Mouse (Mus musculus) thymus, adult 2 months (tissue): ENCODE data around the gene Vps13c. TPM values are rescaled to one million over a fixed set of nuclear protein-coding genes. Genes with fewer than 3 reads are reported as not detected.

Experiments
- DNase-seq: peaks from one replicate; pipeline ENCODE4 v3.0.0; 2021
- H3K27ac ChIP-seq: fragments of 200-500 bp; 2 replicates; pipeline ENCODE4 v1.5.1; 2012; ENCODE audit warnings: low read length, control low read depth; ENCODE audit not compliant: control insufficient read depth, insufficient read depth
- H3K27me3 ChIP-seq: fragments of 200-500 bp; 2 replicates; pipeline ENCODE4 v1.6.1; 2012; ENCODE audit warnings: mild to moderate bottlenecking, low read length, moderate library complexity, mixed read lengths; ENCODE audit not compliant: control insufficient read depth, insufficient read depth
- H3K36me3 ChIP-seq: fragments of 200-500 bp; 2 replicates; pipeline ENCODE4 v1.6.1; 2012; ENCODE audit warnings: mild to moderate bottlenecking, low read length, moderate library complexity; ENCODE audit not compliant: control insufficient read depth, insufficient read depth
- H3K4me1 ChIP-seq: fragments of 200-500 bp; replicated peaks from 2 replicates; pipeline ENCODE4 v1.6.1; 2012; ENCODE audit warnings: low read length; ENCODE audit not compliant: control insufficient read depth, insufficient read depth
- H3K4me3 ChIP-seq: fragments of 200-500 bp; 2 replicates; pipeline ENCODE4 v1.5.1; 2012; ENCODE audit warnings: mild to moderate bottlenecking, low read length, control low read depth, moderate library complexity; ENCODE audit not compliant: control insufficient read depth, insufficient read depth
- CTCF ChIP-seq: fragments of 200-500 bp; IDR thresholded peaks from 2 replicates; pipeline ENCODE4 v1.5.1; 2012; ENCODE audit warnings: mild to moderate bottlenecking, control low read depth, low read length, moderate library complexity, borderline replicate concordance; ENCODE audit not compliant: control insufficient read depth, poor library complexity, insufficient read depth; ENCODE audit errors: extremely low read depth
- POLR2A ChIP-seq: fragments of 200-500 bp; IDR thresholded peaks from 2 replicates; pipeline ENCODE4 v1.6.1; 2012; ENCODE audit warnings: mild to moderate bottlenecking, low read length, control low read depth, moderate library complexity; ENCODE audit not compliant: control insufficient read depth, poor library complexity, insufficient read depth; ENCODE audit errors: extremely low read depth
- WGBS: fragments of 180-500 bp; shearing (Covaris S2); methylation state at CpG from one replicate; pipeline ENCODE4 v1.1.7; 2018; 5-methylcytosine and 5-hydroxymethylcytosine counted together
- polyA plus RNA-seq: library from polyadenylated mRNA; depleted of rRNA; stranded (reverse); fragments of >200 nt; gene quantifications from 2 replicates; pipeline ENCODE4 v1.2.3, GENCODE M21; 2012

Gene Vps13c
- polyA plus RNA-seq, 1 experiment, result 14.5 TPM

- 72% methylated on average over 5 of the region's 5 CpGs for WGBS
- TF ChIP-seq POLR2A (no peak), CTCF (no peak)
- no peak for DNase-seq
- Histone ChIP-seq H3K4me3 (no peak overlapping the region), H3K27me3 (no peaks in the 10 kb centered on the region), H3K36me3 (no peaks in the 10 kb centered on the region), H3K27ac (no peak overlapping the region), H3K4me1 (peaks cover 15% of the 10 kb centered on the region)
Measured at GRCm38 (mm10) chr9:67842797-67843196, 2.6 kb downstream of the Vps13c start.

- peak overlapping the region; percentile 90 for H3K27ac ChIP-seq
- no peaks in the 10 kb centered on the region for H3K27me3 ChIP-seq
- 81% methylated on average over 4 of the region's 4 CpGs for WGBS
- peaks cover 18% of the 10 kb centered on the region for H3K4me1 ChIP-seq
- DNase-seq, result no peak
- no peak overlapping the region for H3K4me3 ChIP-seq
- TF ChIP-seq POLR2A (no peak), CTCF (no peak)
- no peaks in the 10 kb centered on the region for H3K36me3 ChIP-seq
Measured at GRCm38 (mm10) chr9:67845012-67845411, 4.8 kb downstream of the Vps13c start.

GRCm38 (mm10) chr9:67845648-67846047 lies 5.5 kb downstream of the Vps13c start:
- TF ChIP-seq POLR2A (no peak), CTCF (no peak)
- peak; percentile 62 for DNase-seq
- H3K27me3 ChIP-seq, result no peaks in the 10 kb centered on the region
- 1% methylated on average over 5 of the region's 5 CpGs for WGBS
- peak overlapping the region; percentile 18 for H3K4me3 ChIP-seq
- H3K27ac ChIP-seq, result peak overlapping the region; percentile 92
- no peaks in the 10 kb centered on the region for H3K36me3 ChIP-seq
- peaks cover 18% of the 10 kb centered on the region for H3K4me1 ChIP-seq

GRCm38 (mm10) chr9:67846089-67846488 lies 5.9 kb downstream of the Vps13c start:
- Histone ChIP-seq H3K4me3 (no peak overlapping the region), H3K36me3 (no peaks in the 10 kb centered on the region), H3K27ac (peak overlapping the region; percentile 92), H3K4me1 (peaks cover 18% of the 10 kb centered on the region), H3K27me3 (no peaks in the 10 kb centered on the region)
- DNase-seq, result no peak
- 90% methylated on average over 2 of the region's 2 CpGs for WGBS
- TF ChIP-seq CTCF (no peak), POLR2A (no peak)

- Histone ChIP-seq H3K27ac (no peak overlapping the region), H3K4me1 (peaks cover 18% of the 10 kb centered on the region), H3K27me3 (no peaks in the 10 kb centered on the region), H3K4me3 (no peak overlapping the region), H3K36me3 (no peaks in the 10 kb centered on the region)
- TF ChIP-seq CTCF, result no peak
- TF ChIP-seq POLR2A, result no peak
- 95% methylated on average over 3 of the region's 3 CpGs for WGBS
- no peak for DNase-seq
Measured at GRCm38 (mm10) chr9:67847606-67848005, 7.4 kb downstream of the Vps13c start.

GRCm38 (mm10) chr9:67849397-67849796 lies 9.2 kb downstream of the Vps13c start:
- TF ChIP-seq POLR2A (no peak), CTCF (no peak)
- Histone ChIP-seq H3K4me3 (no peak overlapping the region), H3K27me3 (no peaks in the 10 kb centered on the region), H3K4me1 (peaks cover 16% of the 10 kb centered on the region), H3K27ac (no peak overlapping the region), H3K36me3 (peaks cover 7% of the 10 kb centered on the region)
- no peak for DNase-seq
- 92% methylated on average over 12 of the region's 12 CpGs for WGBS

- Histone ChIP-seq H3K4me3 (no peak overlapping the region), H3K4me1 (peaks cover 13% of the 10 kb centered on the region), H3K27me3 (no peaks in the 10 kb centered on the region), H3K27ac (no peak overlapping the region), H3K36me3 (peaks cover 7% of the 10 kb centered on the region)
- DNase-seq, result no peak
- TF ChIP-seq POLR2A, result no peak
- no peak for TF ChIP-seq CTCF
- 91% methylated on average over 3 of the region's 3 CpGs for WGBS
Measured at GRCm38 (mm10) chr9:67849846-67850245, 9.7 kb downstream of the Vps13c start.
